Mouse (Mus musculus) kidney, adult 2 months (tissue): ENCODE results near the gene Mfsd10.

ENCODE experiments used
- CTCF ChIP-seq: fragments of 200-500 bp; conservative IDR thresholded peaks from 2 replicates; pipeline ENCODE4 v1.5.1; 2011; ENCODE audit warnings: low read depth, mild to moderate bottlenecking, control low read depth, low read length, moderate library complexity, mixed read lengths; ENCODE audit not compliant: insufficient read depth, insufficient read length
- POLR2A ChIP-seq: fragments of 200-500 bp; IDR thresholded peaks from one replicate; pipeline ENCODE4 v1.6.1; 2011; ENCODE audit warnings: low read depth, low read length, control low read depth

DNA sequence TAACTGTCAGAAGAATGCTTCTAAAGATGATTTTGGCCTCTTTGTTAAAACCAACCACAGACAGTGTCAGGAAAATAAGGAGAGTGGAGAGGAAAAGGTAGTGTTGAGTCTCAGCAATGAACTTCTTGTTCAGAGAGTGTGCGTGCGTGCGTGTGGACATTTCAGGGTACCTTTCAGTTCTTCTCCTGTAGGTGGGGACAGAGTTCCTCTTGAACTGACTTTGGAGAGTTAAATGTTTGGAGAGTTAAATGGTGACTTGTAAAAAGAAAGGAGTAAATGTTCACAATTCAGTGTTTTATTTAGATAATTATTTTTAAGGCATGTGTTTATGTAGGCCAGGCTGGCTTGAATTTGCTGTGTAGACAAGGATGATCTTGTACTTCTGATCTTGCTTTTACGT lies 33.3 kb upstream of the Mfsd10 start:
- TF ChIP-seq POLR2A: no peak
- peak; percentile 48; the same call in 1 of the 2 replicates for TF ChIP-seq CTCF
